Mouse (Mus musculus) lung, postnatal 0 days (tissue): ENCODE measurements around the gene Traf4.

ENCODE experiments used
- CTCF ChIP-seq: IDR thresholded peaks from 2 replicates; pipeline ENCODE4 v1.5.1; 2016; ENCODE audit warnings: antibody characterized with exemption, mild to moderate bottlenecking
- EP300 ChIP-seq: IDR thresholded peaks from 2 replicates; pipeline ENCODE4 v1.6.1; 2016; ENCODE audit warnings: antibody characterized with exemption, mild to moderate bottlenecking, control low read depth

DNA sequence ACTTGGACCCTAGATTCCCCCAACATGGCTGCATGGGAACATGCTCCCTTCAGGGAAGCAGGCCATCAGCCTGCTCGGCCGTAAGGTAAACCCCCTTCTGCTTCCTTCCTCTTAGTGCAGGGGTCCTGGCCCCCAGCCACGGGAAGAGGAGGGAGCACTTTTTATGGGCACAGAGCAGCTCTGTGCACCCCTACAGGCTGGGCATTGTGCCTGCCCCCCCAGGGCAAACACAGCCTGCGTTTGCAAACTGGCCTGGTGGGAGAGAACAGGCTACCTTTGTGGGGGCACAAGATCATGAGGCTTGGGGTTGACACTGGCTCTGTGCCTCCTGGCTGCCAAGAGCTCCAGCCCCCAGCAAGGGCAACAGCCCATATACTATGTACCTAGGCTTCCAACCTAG, 3.4 kb downstream of the Traf4 start:
- TF ChIP-seq CTCF (no peak), EP300 (no peak)
